Mouse (Mus musculus) heart, embryonic 12.5 days (tissue): ENCODE measurements around the gene Sh2b2. TPM values are rescaled to one million over a fixed set of nuclear protein-coding genes. Genes with fewer than 3 reads are reported as not detected.

ENCODE experiments used
- ATAC-seq: fragments of 200-750 bp; cut with Nextera tagmentation; 2 replicates; pipeline ENCODE4 v1.8.0; 2017; ENCODE audit warnings: moderate TSS enrichment, moderate library complexity; ENCODE audit not compliant: insufficient number of reproducible peaks, low FRiP score
- H3K27ac ChIP-seq: fragments of 300-500 bp; sonication (generic); 2 replicates; pipeline ENCODE4 v1.5.1; 2016; ENCODE audit warnings: mild to moderate bottlenecking, moderate library complexity; ENCODE audit not compliant: poor library complexity, severe bottlenecking
- H3K27me3 ChIP-seq: fragments of 300-500 bp; sonication (generic); replicated peaks from 2 replicates; pipeline ENCODE4 v1.6.1; 2016; ENCODE audit warnings: mild to moderate bottlenecking, moderate library complexity
- H3K36me3 ChIP-seq: fragments of 300-500 bp; sonication (generic); 2 replicates; pipeline ENCODE4 v1.6.1; 2016; ENCODE audit warnings: mild to moderate bottlenecking, moderate library complexity
- H3K4me1 ChIP-seq: fragments of 300-500 bp; sonication (generic); replicated peaks from 2 replicates; pipeline ENCODE4 v1.6.1; 2016; ENCODE audit warnings: mild to moderate bottlenecking
- H3K4me2 ChIP-seq: fragments of 300-500 bp; sonication (generic); 2 replicates; pipeline ENCODE4 v1.6.1; 2016; ENCODE audit warnings: mild to moderate bottlenecking, moderate library complexity
- H3K4me3 ChIP-seq: fragments of 300-500 bp; sonication (generic); 2 replicates; pipeline ENCODE4 v1.5.1; 2016; ENCODE audit warnings: mild to moderate bottlenecking
- H3K9ac ChIP-seq: fragments of 300-500 bp; sonication (generic); 2 replicates; pipeline ENCODE4 v1.6.1; 2016; ENCODE audit warnings: mild to moderate bottlenecking, moderate library complexity
- H3K9me3 ChIP-seq: fragments of 300-500 bp; sonication (generic); replicated peaks from 2 replicates; pipeline ENCODE4 v1.6.1; 2016; ENCODE audit warnings: mild to moderate bottlenecking, moderate library complexity
- WGBS: fragments of 180-500 bp; shearing (Covaris S2); methylation state at CpG from one replicate; pipeline ENCODE4 v1.1.7; 2016; 5-methylcytosine and 5-hydroxymethylcytosine counted together
- polyA plus RNA-seq: library from polyadenylated mRNA; unstranded; fragments of >200 nt; fragmentation: Nextera tagmentation; extraction: Ambion mirVana; gene quantifications from 2 replicates; pipeline ENCODE4 v1.2.1, GENCODE M21; 2016

Gene Sh2b2
- polyA plus RNA-seq, 1 experiment from 2014 or later: 1.5 TPM

- WGBS: 91% methylated on average over 6 of the region's 6 CpGs
- no peak overlapping the region for H3K27ac ChIP-seq
- H3K9me3 ChIP-seq: no peaks in the 10 kb centered on the region
- no peak for ATAC-seq
- peaks cover 72% of the 10 kb centered on the region for H3K36me3 ChIP-seq
- H3K4me1 ChIP-seq: peaks cover 9% of the 10 kb centered on the region
- no peaks in the 10 kb centered on the region for H3K27me3 ChIP-seq
- H3K4me3 ChIP-seq: no peak overlapping the region
- no peak overlapping the region for H3K9ac ChIP-seq
- no peak overlapping the region for H3K4me2 ChIP-seq
Observed at GRCm38 (mm10) chr5:136181197-136181596, 65.2 kb downstream of the Sh2b2 start.

GRCm38 (mm10) chr5:136179594-136179993 lies 66.8 kb downstream of the Sh2b2 start:
- Histone ChIP-seq H3K9ac (no peak overlapping the region), H3K9me3 (no peaks in the 10 kb centered on the region), H3K36me3 (peaks cover 56% of the 10 kb centered on the region), H3K4me2 (no peak overlapping the region), H3K27me3 (no peaks in the 10 kb centered on the region), H3K27ac (no peak overlapping the region), H3K4me1 (peaks cover 9% of the 10 kb centered on the region), H3K4me3 (no peak overlapping the region)
- 80% methylated on average over 5 of the region's 5 CpGs for WGBS
- no peak for ATAC-seq

GRCm38 (mm10) chr5:136173606-136174463 lies 72.5 kb downstream of the Sh2b2 start:
- 41% methylated on average over 9 of the region's 9 CpGs for WGBS
- Histone ChIP-seq H3K4me2 (no peak overlapping the region), H3K9ac (no peak overlapping the region), H3K36me3 (peaks cover 13% of the 10 kb centered on the region), H3K4me1 (peaks cover 15% of the 10 kb centered on the region), H3K27ac (no peak overlapping the region), H3K4me3 (no peak overlapping the region), H3K9me3 (no peaks in the 10 kb centered on the region), H3K27me3 (no peaks in the 10 kb centered on the region)
- no peak for ATAC-seq

GRCm38 (mm10) chr5:136172939-136173338 lies 73.4 kb downstream of the Sh2b2 start:
- Histone ChIP-seq H3K9me3 (peaks cover 5% of the 10 kb centered on the region), H3K9ac (no peak overlapping the region), H3K4me2 (no peak overlapping the region), H3K27ac (no peak overlapping the region), H3K4me3 (no peak overlapping the region), H3K36me3 (peaks cover 4% of the 10 kb centered on the region), H3K4me1 (peaks cover 15% of the 10 kb centered on the region), H3K27me3 (no peaks in the 10 kb centered on the region)
- 77% methylated on average over 9 of the region's 9 CpGs for WGBS
- no peak for ATAC-seq

- Histone ChIP-seq H3K27ac (no peak overlapping the region), H3K4me3 (peak overlapping the region; percentile 59), H3K9ac (no peak overlapping the region), H3K36me3 (no peaks in the 10 kb centered on the region), H3K9me3 (peaks cover 7% of the 10 kb centered on the region), H3K4me1 (peaks cover 5% of the 10 kb centered on the region), H3K27me3 (no peaks in the 10 kb centered on the region), H3K4me2 (peak overlapping the region; percentile 94)
- peak; percentile 30; the same call in 1 of the 2 replicates for ATAC-seq
- 29% methylated on average over 17 of the region's 17 CpGs for WGBS
Observed at GRCm38 (mm10) chr5:136171363-136172341, 74.7 kb downstream of the Sh2b2 start.

GRCm38 (mm10) chr5:136170512-136171362 lies 75.6 kb downstream of the Sh2b2 start, which contains the start of gene Orai2:
Gene Orai2 (minus strand): TSS chr5:136170713.
- Histone ChIP-seq H3K9me3 (peaks cover 7% of the 10 kb centered on the region), H3K4me3 (peak within 1 kb of the TSS; percentile 59), H3K4me2 (peak within 1 kb of the TSS; percentile 94), H3K27me3 (no peaks in the 10 kb centered on the region), H3K36me3 (no peaks in the 10 kb centered on the region), H3K9ac (peak within 1 kb of the TSS; percentile 66), H3K27ac (no peak within 1 kb of the TSS), H3K4me1 (peaks cover 5% of the 10 kb centered on the region)
- ATAC-seq: peak; percentile 86
- 5% methylated on average over 49 of the region's 49 CpGs for WGBS

GRCm38 (mm10) chr5:136169626-136170511 lies 76.5 kb downstream of the Sh2b2 start:
- peak overlapping the region; percentile 94 for H3K4me2 ChIP-seq
- no peak overlapping the region for H3K27ac ChIP-seq
- H3K9ac ChIP-seq: peak overlapping the region; percentile 66
- ATAC-seq: peak; percentile 49
- peak overlapping the region; percentile 59 for H3K4me3 ChIP-seq
- H3K4me1 ChIP-seq: peaks cover 5% of the 10 kb centered on the region
- H3K27me3 ChIP-seq: no peaks in the 10 kb centered on the region
- peaks cover 7% of the 10 kb centered on the region for H3K9me3 ChIP-seq
- H3K36me3 ChIP-seq: no peaks in the 10 kb centered on the region
- WGBS: 13% methylated on average over 15 of the region's 15 CpGs

Other genes with a start within 250 kb of the Sh2b2 start
- gene Upk3b, start 208.1 kb downstream of the Sh2b2 start, polyA plus RNA-seq: 60.2 and 60.5 TPM in 2 replicates
- gene Upk3bl, start 192.1 kb downstream of the Sh2b2 start, polyA plus RNA-seq: 0.40 and 0.50 TPM in 2 replicates
- gene Rasa4, start 162.6 kb downstream of the Sh2b2 start, polyA plus RNA-seq: 1.0 and 1.6 TPM in 2 replicates
- gene Polr2j, start 129.9 kb downstream of the Sh2b2 start, polyA plus RNA-seq: 147 and 161 TPM in 2 replicates
- 20.9 and 21.8 TPM in 2 replicates for gene Lrwd1, start 110.5 kb downstream of the Sh2b2 start, polyA plus RNA-seq
- 14.4 and 16.8 TPM in 2 replicates for gene Alkbh4, start 110.4 kb downstream of the Sh2b2 start, polyA plus RNA-seq
- 3.0 and 3.1 TPM in 2 replicates for gene Orai2, start 75.8 kb downstream of the Sh2b2 start, polyA plus RNA-seq
- 41.8 and 48.1 TPM in 2 replicates for gene Prkrip1, start 47.6 kb downstream of the Sh2b2 start, polyA plus RNA-seq